Mouse (Mus musculus) midbrain, embryonic 14.5 days (tissue): ENCODE measurements around the gene Susd5. TPM values are rescaled to one million over a fixed set of nuclear protein-coding genes. Genes with fewer than 3 reads are reported as not detected.

Source experiments
- ATAC-seq: fragments of 200-750 bp; cut with Nextera tagmentation; 2 replicates; pipeline ENCODE4 v1.8.0; 2017; ENCODE audit warnings: moderate number of reproducible peaks, moderate library complexity; ENCODE audit not compliant: low FRiP score, low TSS enrichment
- DNase-seq: peaks from one replicate; pipeline ENCODE4 v3.0.0-alpha.2; 2015
- H3K27ac ChIP-seq: fragments of 300-500 bp; sonication (generic); replicated peaks from 2 replicates; pipeline ENCODE4 v1.5.1; 2014; ENCODE audit warnings: mild to moderate bottlenecking, low read depth, low read length, moderate library complexity
- H3K27me3 ChIP-seq: fragments of 300-500 bp; sonication (generic); 2 replicates; pipeline ENCODE4 v1.6.1; 2014; ENCODE audit warnings: low read length, control low read depth, mixed read lengths; ENCODE audit not compliant: control insufficient read depth, insufficient read depth
- H3K36me3 ChIP-seq: fragments of 300-500 bp; sonication (generic); 2 replicates; pipeline ENCODE4 v1.6.1; 2014; ENCODE audit warnings: low read length, control low read depth; ENCODE audit not compliant: control insufficient read depth, insufficient read depth
- H3K4me1 ChIP-seq: fragments of 300-500 bp; sonication (generic); 2 replicates; pipeline ENCODE4 v1.6.1; 2014; ENCODE audit warnings: mild to moderate bottlenecking, antibody characterized with exemption, low read length, control low read depth; ENCODE audit not compliant: control insufficient read depth, insufficient read depth
- H3K4me2 ChIP-seq: fragments of 300-500 bp; sonication (generic); 2 replicates; pipeline ENCODE4 v1.6.1; 2014; ENCODE audit warnings: mild to moderate bottlenecking, low read length, moderate library complexity
- H3K4me3 ChIP-seq: fragments of 300-500 bp; sonication (generic); replicated peaks from 2 replicates; pipeline ENCODE4 v1.5.1; 2014; ENCODE audit warnings: low read depth, low read length
- H3K9ac ChIP-seq: fragments of 300-500 bp; sonication (generic); replicated peaks from 2 replicates; pipeline ENCODE4 v1.6.1; 2014; ENCODE audit warnings: mild to moderate bottlenecking, low read length, moderate library complexity
- H3K9me3 ChIP-seq: fragments of 300-500 bp; sonication (generic); 2 replicates; pipeline ENCODE4 v1.6.1; 2016; ENCODE audit warnings: low read length, control low read depth, mixed read lengths; ENCODE audit not compliant: control insufficient read depth
- WGBS: fragments of 180-500 bp; shearing (Covaris S2); extraction: QIAGEN DNeasy Blood & Tissue Kit; methylation state at CpG from one replicate; pipeline ENCODE4 v1.1.7; 2014; 5-methylcytosine and 5-hydroxymethylcytosine counted together
- polyA plus RNA-seq: library from polyadenylated mRNA; unstranded; fragments of >200 nt; fragmentation: Nextera tagmentation; extraction: Ambion mirVana; gene quantifications from 2 replicates; pipeline ENCODE4 v1.2.1, GENCODE M21; 2014

The Susd5 gene
- polyA plus RNA-seq, 1 experiment from 2014 or later: 0.37 TPM

DNA sequence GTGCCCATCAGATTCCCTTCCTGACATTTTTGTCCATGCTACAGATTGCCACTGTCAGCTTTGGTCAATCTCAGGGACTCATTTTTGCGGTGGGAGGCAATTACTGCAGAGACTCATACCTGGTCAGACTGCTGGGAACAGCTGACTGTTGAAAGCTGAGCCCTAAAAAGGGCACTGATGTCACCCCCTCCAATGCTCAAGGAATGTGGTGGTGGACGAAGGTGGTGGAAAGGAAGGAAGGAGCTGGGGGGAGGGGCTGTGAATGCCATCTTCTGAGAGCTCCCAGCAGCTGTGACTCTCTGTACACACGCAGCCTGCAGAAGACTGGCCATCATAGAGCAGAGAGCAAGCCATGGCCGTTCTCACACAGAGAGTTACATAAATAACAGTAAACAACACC, 34.8 kb upstream of the Susd5 start:
- DNase-seq (no peak), ATAC-seq (no peak)
- no peaks in the 10 kb centered on the region for H3K36me3 ChIP-seq
- no peak overlapping the region for H3K27ac ChIP-seq
- H3K4me3 ChIP-seq: no peak overlapping the region
- H3K9me3 ChIP-seq: no peaks in the 10 kb centered on the region; the same call in 1 of the 2 replicates
- 73% methylated on average over 4 of the region's 4 CpGs for WGBS
- H3K4me1 ChIP-seq: peaks cover 11% of the 10 kb centered on the region
- no peaks in the 10 kb centered on the region for H3K27me3 ChIP-seq
- no peak overlapping the region for H3K9ac ChIP-seq
- no peak overlapping the region for H3K4me2 ChIP-seq

DNA sequence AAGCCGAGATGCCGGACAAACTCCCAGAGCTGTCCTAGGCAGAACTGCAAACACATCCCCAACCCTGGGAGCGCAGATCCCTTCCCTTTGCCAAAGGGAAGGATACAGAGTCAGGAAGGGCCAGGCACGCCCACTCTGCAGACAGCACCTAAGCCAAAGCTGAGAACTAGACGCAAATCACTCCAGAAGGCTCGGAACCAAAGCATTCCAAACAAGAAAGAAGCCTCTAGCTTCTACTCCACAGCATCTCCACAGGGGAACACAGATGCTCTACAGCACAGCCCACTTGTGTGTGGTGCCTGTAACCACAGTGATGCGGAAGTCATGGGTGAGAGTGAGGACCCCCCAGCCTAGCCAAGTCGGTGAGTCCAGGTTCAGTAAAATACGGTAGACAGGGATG, 31.8 kb upstream of the Susd5 start:
- Histone ChIP-seq H3K4me2 (peak overlapping the region; percentile 72), H3K27me3 (no peaks in the 10 kb centered on the region), H3K27ac (no peak overlapping the region), H3K36me3 (no peaks in the 10 kb centered on the region), H3K4me3 (peak overlapping the region; percentile 72), H3K4me1 (peaks cover 11% of the 10 kb centered on the region), H3K9me3 (no peaks in the 10 kb centered on the region), H3K9ac (peak overlapping the region; percentile 75; the same call in 1 of the 2 replicates)
- ATAC-seq (no peak), DNase-seq (peak; percentile 7)
- 69% methylated on average over 9 of the region's 9 CpGs for WGBS

DNA sequence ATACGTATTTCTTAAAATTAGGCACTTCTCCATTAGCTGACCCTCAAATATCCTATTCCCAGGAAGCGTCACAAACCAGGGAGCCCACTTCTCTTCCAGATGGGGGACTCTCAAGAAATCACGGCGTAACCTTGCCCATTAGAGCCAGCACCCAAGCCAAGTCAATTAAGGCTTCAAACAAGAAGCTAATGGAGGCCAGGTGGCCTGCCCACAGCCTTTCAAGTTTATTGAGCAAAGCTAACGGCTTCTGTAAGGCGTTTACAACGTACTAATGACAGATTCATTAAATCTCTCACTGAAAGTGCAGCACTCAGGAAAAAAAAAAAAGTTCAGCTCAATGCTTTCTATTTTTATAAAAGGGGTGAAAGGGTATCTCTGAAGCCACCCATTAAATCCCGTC, 31.1 kb upstream of the Susd5 start:
- WGBS: 26% methylated on average over 8 of the region's 8 CpGs
- 0 out of 2 replicates have a peak overlapping the region, but pooled peaks have one; percentile 86 for H3K27ac ChIP-seq
- DNase-seq: no peak

GRCm38 (mm10) chr9:114026261-114026934, 30.5 kb upstream of the Susd5 start:
- peak; percentile 96 for DNase-seq
- ATAC-seq: peak; percentile 97
- H3K9ac ChIP-seq: peak overlapping the region; percentile 75
- H3K36me3 ChIP-seq: no peaks in the 10 kb centered on the region
- peaks cover 11% of the 10 kb centered on the region for H3K4me1 ChIP-seq
- peak overlapping the region; percentile 72 for H3K4me2 ChIP-seq
- 0% methylated on average over 52 of the region's 52 CpGs for WGBS
- no peaks in the 10 kb centered on the region for H3K27me3 ChIP-seq
- H3K4me3 ChIP-seq: peak overlapping the region; percentile 72
- no peaks in the 10 kb centered on the region for H3K9me3 ChIP-seq
- H3K27ac ChIP-seq: peak overlapping the region; percentile 86

More for the DNA sequence above, 31.1 kb upstream of the Susd5 start:
- no peaks in the 10 kb centered on the region for H3K27me3 ChIP-seq
- H3K4me1 ChIP-seq: peaks cover 11% of the 10 kb centered on the region
- peak overlapping the region; percentile 75; the same call in 1 of the 2 replicates for H3K9ac ChIP-seq
- no peak for ATAC-seq
- no peaks in the 10 kb centered on the region for H3K9me3 ChIP-seq
- H3K4me3 ChIP-seq: peak overlapping the region; percentile 72
- peak overlapping the region; percentile 72 for H3K4me2 ChIP-seq
- H3K36me3 ChIP-seq: no peaks in the 10 kb centered on the region

DNA sequence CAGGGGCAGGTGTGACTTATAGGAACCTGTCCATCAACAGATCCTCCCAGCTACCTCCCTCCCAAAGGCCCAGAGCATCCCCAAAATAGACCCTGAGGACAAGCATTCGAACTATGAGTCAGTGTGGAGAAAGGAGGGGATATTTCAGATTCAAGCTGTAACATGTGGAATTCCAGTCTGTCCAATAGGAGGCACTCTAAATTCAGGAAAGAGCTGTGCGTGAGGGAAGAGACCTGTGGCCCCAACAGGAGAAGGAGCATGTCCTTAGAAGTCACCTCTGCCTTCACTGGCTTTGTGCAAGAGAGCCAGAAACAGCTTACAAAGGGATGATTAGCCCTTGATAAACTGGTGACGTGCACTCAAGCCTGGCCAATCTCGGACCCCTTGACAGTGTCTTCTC, 16.0 kb upstream of the Susd5 start:
- Histone ChIP-seq H3K27ac (no peak overlapping the region), H3K4me2 (no peak overlapping the region), H3K27me3 (no peaks in the 10 kb centered on the region), H3K9me3 (no peaks in the 10 kb centered on the region), H3K36me3 (no peaks in the 10 kb centered on the region), H3K4me1 (no peaks in the 10 kb centered on the region), H3K4me3 (no peak overlapping the region), H3K9ac (no peak overlapping the region)
- DNase-seq (no peak), ATAC-seq (no peak)
- WGBS: 68% methylated on average over 4 of the region's 4 CpGs

DNA sequence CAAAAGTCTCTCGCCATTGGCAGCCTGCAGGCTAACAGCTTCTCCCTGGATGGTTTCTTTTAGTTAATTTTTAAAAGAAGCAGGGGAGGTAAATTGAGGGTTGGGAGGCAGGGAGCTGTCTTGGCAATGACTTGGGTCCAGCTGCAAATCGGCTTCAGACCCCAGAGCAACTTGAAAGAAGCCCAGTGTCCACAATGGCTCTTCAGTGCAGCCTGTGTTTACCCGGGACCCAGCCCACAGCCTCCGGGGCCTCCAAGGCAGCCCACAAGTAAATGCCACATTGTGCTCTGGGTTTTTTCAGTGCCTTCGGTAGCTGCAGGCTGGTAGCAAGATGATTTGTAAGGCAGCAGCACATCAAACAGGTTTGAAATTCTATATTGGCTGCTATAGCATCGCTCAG, 14.4 kb upstream of the Susd5 start:
- no peak overlapping the region for H3K9ac ChIP-seq
- DNase-seq: peak; percentile 17
- H3K4me3 ChIP-seq: no peak overlapping the region
- H3K27me3 ChIP-seq: no peaks in the 10 kb centered on the region
- no peaks in the 10 kb centered on the region for H3K4me1 ChIP-seq
- 57% methylated on average over 6 of the region's 6 CpGs for WGBS
- no peaks in the 10 kb centered on the region for H3K9me3 ChIP-seq
- no peak for ATAC-seq
- H3K27ac ChIP-seq: no peak overlapping the region
- H3K36me3 ChIP-seq: no peaks in the 10 kb centered on the region
- H3K4me2 ChIP-seq: no peak overlapping the region

- no peaks in the 10 kb centered on the region for H3K27me3 ChIP-seq
These were observed 12.5 kb upstream of the Susd5 start for GRCm38 (mm10) chr9:114044446-114044845.

DNA sequence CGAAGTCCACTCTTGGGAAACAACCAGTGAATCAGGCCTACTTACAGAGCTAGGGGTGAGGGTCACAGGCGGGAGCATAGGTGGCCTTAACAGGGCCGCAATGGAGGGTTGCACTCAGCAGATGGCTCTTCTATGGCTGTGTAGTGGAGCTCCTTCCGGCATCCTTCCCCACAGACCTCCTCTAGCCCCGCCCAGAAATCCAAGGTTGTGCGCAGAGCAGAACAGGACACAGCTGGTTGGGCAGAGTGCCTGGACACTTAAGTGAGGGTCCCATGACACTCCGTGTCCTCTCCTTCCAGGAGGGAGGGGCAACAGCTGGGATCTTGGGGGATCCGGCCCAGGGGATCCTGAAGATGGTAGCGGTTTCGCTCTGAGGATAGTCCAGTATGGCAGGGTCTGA, 10.9 kb upstream of the Susd5 start, which contains the start of gene Fbxl2:
Gene Fbxl2, minus strand, starts transcription at position 164 of the 400 bp plus-strand sequence.
- WGBS: 86% methylated on average over 10 of the region's 10 CpGs
- ATAC-seq: no peak; the same call in 1 of the 2 replicates

More at GRCm38 (mm10) chr9:114044446-114044845, 12.5 kb upstream of the Susd5 start:
- H3K4me2 ChIP-seq: no peak overlapping the region
- H3K27ac ChIP-seq: no peak overlapping the region
- H3K4me3 ChIP-seq: no peak overlapping the region
- whole genome bisulfite sequencing: 66% methylated on average over 3 of the region's 3 CpGs
- ATAC-seq (no peak), DNase-seq (peak; percentile 28)
- no peaks in the 10 kb centered on the region for H3K9me3 ChIP-seq
- H3K36me3 ChIP-seq: no peaks in the 10 kb centered on the region
- no peaks in the 10 kb centered on the region for H3K4me1 ChIP-seq
- no peak overlapping the region for H3K9ac ChIP-seq

DNA sequence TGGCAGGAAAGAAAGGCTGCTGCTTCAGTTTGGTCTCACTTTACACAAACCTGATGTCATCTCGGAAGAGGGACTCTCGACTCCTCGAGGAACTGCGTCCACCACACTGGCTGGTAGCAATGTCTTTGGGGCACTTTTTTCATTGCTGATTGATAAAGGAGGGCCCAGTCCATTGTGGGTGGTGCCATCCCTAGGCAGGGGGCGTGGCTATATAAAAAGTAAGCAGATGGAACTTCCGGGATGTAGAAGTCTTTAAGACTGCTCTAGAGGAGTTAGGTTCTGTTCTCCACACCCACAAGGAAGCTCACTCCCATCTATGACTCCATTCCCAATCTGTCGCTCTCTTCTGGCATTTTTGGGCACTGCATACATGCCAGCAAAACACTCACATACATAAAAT, 10.3 kb upstream of the Susd5 start:
- ATAC-seq (no peak), DNase-seq (no peak)
- H3K36me3 ChIP-seq: no peaks in the 10 kb centered on the region
- no peaks in the 10 kb centered on the region for H3K27me3 ChIP-seq
- no peak overlapping the region for H3K9ac ChIP-seq
- 89% methylated on average over 7 of the region's 7 CpGs for WGBS
- H3K4me3 ChIP-seq: no peak overlapping the region
- no peaks in the 10 kb centered on the region for H3K9me3 ChIP-seq
- no peaks in the 10 kb centered on the region for H3K4me1 ChIP-seq
- no peak overlapping the region for H3K27ac ChIP-seq
- H3K4me2 ChIP-seq: no peak overlapping the region

More for the DNA sequence above, 10.9 kb upstream of the Susd5 start, which contains the start of gene Fbxl2:
- Histone ChIP-seq H3K4me3 (no peak within 1 kb of the TSS), H3K27me3 (no peaks in the 10 kb centered on the region), H3K4me1 (no peaks in the 10 kb centered on the region), H3K9me3 (no peaks in the 10 kb centered on the region), H3K4me2 (no peak within 1 kb of the TSS), H3K9ac (no peak within 1 kb of the TSS), H3K27ac (no peak within 1 kb of the TSS), H3K36me3 (no peaks in the 10 kb centered on the region)
- DNase-seq: no peak
